Mouse (Mus musculus) urinary bladder, adult 18-20 months (tissue): ENCODE data around the gene Kctd3.

ENCODE experiments used
- DNase-seq, 2 experiments: peaks; one replicate each; pipeline ENCODE4 v3.0.0; 2022; ENCODE audit warnings: low spot score in 2 of 2, mixed read lengths in 2 of 2

Kctd3 gene

DNA sequence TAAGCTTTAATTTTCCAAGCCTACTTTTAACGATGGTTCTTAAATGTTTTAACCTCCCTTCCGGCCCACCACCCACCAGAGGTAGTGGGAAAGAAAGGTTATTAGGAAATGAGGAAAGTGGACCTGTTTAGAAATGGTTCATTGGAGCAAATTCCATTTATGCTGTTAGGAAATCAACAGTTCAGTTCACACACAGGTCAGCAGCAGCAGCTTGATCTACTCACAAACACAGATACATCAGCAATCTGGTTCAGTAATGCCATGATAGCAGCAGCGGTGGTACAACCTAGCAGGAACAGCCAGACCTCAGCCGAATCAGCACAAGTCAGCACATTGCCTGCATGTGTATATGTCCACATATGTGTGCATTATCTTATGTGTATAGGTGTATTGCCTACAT, 3.0 kb upstream of the Kctd3 start:
- no peak for DNase-seq

GRCm38 (mm10) chr1:189007980-189008324, 311 bp upstream of the Kctd3 start:
- no peak for DNase-seq

GRCm38 (mm10) chr1:189006826-189007225, 815 bp downstream of the Kctd3 start:
- DNase-seq = no peak

DNA sequence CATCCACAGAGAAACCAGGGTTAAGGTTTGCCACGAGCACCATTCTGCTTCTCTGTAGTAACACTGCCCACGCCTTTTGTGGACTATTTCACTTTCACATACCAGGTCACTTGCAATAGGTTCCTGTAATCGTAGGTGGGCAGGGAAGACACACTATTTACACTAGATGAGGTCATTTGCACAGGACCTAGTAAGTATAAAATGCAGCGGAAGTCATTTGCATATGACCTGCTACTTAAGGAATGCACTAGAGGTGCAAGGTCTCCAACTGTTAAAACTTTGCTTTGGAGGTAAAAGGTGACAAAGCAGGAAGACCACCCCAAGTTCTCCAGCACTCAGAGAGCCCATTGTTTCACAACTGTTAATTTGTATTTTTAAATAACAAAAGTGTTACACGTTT, 1.4 kb downstream of the Kctd3 start:
- DNase-seq = no peak

- DNase-seq = no peak
Measured at GRCm38 (mm10) chr1:189004774-189005173, 2.9 kb downstream of the Kctd3 start.

DNA sequence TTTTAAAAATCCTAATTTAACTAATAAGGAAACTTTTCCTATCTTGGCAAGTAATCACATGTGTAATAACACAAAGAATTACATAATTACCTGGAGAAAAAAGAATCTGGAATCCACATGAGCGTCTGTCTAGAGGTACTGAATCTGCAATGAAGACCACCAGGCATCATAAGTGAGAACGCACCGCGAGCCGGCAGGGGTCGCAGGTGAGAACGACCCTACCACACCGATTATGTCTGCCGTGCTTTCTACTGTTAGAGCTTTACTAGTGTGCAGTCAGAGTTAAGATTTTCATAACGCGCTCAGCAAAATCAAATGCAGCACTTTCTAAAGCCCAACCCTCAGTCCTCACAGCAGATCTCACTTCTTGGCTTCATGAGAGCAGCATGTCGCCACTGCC, 5.8 kb downstream of the Kctd3 start:
- no peak for DNase-seq

GRCm38 (mm10) chr1:188999981-189000380, 7.7 kb downstream of the Kctd3 start:
- DNase-seq = no peak

DNA sequence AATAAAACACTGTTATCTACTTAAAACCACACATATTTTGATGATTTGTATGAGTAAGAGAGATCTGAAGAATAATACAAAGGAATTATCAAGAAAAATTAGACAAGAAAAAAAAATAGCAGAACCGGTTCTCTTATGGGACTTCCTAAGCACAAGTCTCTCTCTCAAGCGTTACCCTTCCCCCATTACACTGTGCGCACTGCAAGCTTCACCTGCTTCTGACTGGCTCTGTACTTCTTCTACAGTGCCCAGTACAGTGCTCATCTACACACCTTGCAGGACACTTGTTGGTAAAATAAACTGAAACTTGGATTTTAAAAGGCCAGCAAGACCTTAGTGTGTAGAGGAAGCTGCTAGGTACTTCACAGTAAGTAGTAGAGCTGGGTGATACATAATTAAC, 9.7 kb downstream of the Kctd3 start:
- DNase-seq = no peak

DNA sequence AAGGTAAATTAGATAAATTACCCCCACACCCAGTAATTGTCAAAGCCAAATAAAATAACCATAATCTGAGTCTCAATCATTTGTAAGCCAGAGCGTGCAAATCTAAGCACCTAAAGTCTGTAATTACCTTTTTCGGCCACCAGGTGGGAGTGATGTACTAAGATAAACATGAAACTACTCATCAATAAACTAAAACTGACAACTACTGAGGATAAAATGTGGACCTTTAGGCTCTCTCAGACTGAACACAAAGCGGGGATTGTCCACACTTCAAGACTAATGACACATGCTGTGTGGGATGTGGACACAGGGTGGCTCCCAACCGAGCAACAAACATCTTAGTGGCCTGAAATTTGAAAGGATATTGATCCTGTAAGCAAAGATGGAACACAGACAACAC, 14.4 kb downstream of the Kctd3 start:
- DNase-seq = no peak

DNA sequence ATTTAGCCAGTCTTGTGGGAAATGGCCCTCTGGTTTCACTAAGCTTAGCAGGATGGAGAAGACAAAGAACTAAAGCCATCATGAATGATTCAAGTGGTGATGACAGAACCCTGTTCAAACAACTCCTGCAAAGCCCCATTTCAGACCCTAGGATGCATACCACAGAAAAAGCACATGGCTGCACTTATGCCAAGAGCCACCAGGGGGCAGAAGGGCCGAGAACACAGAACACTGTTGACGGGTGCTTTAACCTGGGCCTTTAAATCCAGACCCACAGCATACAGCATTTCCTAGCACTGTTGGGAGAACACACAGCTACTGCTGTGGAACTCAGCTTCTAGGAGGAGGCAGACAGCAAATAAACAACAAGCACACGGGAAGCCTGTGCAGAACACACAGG, 27.6 kb downstream of the Kctd3 start:
- peak in 1 of 2 experiments; percentile 39 for DNase-seq

GRCm38 (mm10) chr1:188973926-188974325, 33.7 kb downstream of the Kctd3 start:
- no peak for DNase-seq

- no peak for DNase-seq
Measured at GRCm38 (mm10) chr1:188973078-188973477, 34.6 kb downstream of the Kctd3 start.

GRCm38 (mm10) chr1:188952501-188952900, 55.1 kb downstream of the Kctd3 start:
- DNase-seq = no peak

DNA sequence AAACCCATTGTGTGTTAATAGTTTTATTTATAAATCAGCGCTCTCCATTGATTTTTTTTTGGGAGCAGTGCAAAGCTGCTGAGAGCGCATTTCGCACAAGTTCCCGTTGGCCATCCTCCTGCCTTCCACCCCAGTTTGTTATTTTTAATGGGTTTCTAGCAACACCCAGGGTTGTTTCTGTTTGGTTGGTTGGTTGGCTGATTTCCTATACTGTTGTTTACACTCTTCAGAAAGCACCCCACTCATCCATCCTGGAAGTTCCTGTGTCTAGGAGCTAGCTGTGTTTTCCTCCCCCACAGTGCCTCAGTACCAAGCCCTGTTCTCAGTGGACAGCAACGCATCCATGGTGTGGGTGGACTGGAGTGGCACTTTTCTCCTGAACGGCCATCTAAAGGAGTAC, 56.5 kb downstream of the Kctd3 start:
- no peak for DNase-seq

DNA sequence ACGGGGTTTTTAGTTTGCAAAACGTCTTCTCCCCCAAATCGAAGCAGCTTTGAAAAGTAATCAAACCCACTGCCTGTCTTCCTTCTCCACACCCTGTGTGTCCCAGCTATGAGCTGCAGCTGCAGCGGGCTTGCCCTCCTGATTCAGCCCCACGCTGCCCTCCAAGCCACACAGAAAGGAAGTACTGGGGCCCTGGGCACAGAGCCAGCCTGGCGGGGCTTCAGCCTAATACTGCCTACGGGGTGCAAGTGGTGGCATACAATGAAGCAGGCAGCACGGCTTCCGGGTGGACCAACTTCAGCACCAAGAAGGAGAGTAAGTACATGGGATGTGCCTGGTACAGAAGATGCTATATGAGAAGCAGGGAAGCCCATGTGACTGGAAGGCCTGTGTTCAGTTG, 59.4 kb downstream of the Kctd3 start:
- DNase-seq = no peak

GRCm38 (mm10) chr1:188947794-188948193, 59.8 kb downstream of the Kctd3 start:
- no peak for DNase-seq

GRCm38 (mm10) chr1:188946849-188947248, 60.8 kb downstream of the Kctd3 start:
- DNase-seq = no peak

DNA sequence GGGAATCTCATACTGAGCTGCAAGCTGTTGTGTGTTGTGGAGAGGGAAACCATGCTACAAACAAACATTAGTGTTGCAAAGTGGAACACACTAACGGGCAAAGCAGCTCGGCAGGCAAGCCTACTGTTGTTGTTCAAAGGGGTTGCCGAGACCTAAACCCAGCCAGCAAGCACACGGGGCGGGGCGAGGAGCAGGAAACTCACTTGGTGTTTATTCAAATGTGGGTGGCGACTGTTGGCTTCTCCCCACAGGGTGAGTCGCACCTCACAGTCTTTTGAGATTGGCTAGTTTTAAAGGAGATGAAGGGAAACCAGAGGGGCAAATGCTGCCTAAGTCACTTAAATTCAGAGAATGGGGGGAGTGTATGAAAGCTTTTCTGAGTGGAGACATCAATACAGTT, 62.3 kb downstream of the Kctd3 start:
- no peak for DNase-seq

DNA sequence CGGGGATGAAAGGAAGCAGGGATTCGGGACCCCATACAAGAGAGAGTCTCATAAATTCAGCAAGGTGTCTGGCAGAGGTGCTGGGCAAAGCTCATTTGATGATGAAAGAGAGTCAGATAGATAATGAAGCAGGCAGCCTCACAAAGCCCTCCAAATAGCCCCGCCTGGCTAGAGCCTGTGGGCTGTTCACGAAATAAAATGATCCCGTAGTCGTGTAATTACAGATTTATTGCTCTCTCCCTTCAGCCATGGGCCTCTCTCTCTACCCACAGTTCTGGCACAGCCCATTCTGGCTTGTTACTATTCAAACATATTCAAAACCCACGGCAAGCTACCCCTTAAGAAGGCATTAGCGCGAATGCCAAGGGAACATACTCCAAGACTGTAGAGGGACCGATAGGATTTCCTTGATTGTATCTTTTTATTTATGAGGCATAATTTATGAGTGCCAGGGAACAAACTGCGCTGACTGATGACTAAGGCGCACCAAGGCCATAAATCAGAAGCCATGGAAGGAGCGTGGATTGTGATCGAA, 70.3 kb downstream of the Kctd3 start:
- peak in 1 of 2 experiments; percentile 6 for DNase-seq
